Mouse (Mus musculus): Measurements from ENCODE around the gene Cwh43.

- TF ChIP-seq CTCF (IDR thresholded peaks at IDR 0.05; ENCODE audit: control insufficient read depth, insufficient read depth, insufficient read length) (no peak), USF1 (IDR thresholded peaks at IDR 0.05; ENCODE audit: low read depth) (no peak), MAX (IDR thresholded peaks at IDR 0.05) (no peak), CEBPB (IDR thresholded peaks at IDR 0.05; ENCODE audit: low read depth) (no peak), FOSL1 (IDR thresholded peaks at IDR 0.05; ENCODE audit: insufficient read depth, low read length, poor library complexity, severe bottlenecking) (no peak), MYOD1 (IDR thresholded peaks at IDR 0.05; ENCODE audit: control insufficient read depth, insufficient read length, low read depth) (no peak)
Observed at GRCm38 (mm10) chr5:73484016-73484615, 78.2 kb downstream of the Cwh43 start.

All from C2C12 (cell line).